Mouse (Mus musculus) embryonic fibroblast, embryonic 13.5 days (primary cell): ENCODE measurements at regions not wholly inside any gene's neighbourhood (a gene's known extent, or its start where the extent isn't known, plus 50 kb on each side); places are given as distances from the start of the nearest gene placed in this dataset.

ENCODE experiments used
- H3K27ac ChIP-seq: 2 replicates; pipeline ENCODE4 v1.5.1; 2012; ENCODE audit warnings: low read length, control low read depth, inconsistent platforms; ENCODE audit not compliant: insufficient read depth
- H3K4me1 ChIP-seq: 2 replicates; pipeline ENCODE4 v1.6.1; 2011; ENCODE audit warnings: low read length; ENCODE audit not compliant: control insufficient read depth, insufficient read depth
- H3K4me3 ChIP-seq: 2 replicates; pipeline ENCODE4 v1.5.1; 2011; ENCODE audit warnings: mild to moderate bottlenecking, control low read depth, low read length; ENCODE audit not compliant: insufficient read depth
- CTCF ChIP-seq: IDR thresholded peaks from 2 replicates; pipeline ENCODE4 v1.5.1; 2011; ENCODE audit warnings: mild to moderate bottlenecking, control low read depth, low read length, moderate library complexity, borderline replicate concordance; ENCODE audit not compliant: insufficient read depth
- POLR2A ChIP-seq: IDR thresholded peaks from 2 replicates; pipeline ENCODE4 v1.6.1; 2011; ENCODE audit warnings: low read depth, mild to moderate bottlenecking, control low read depth, low read length, moderate library complexity

GRCm38 (mm10) chr13:25937631-25938030 lies 667.3 kb upstream of the Nrsn1 start:
- H3K4me3 ChIP-seq = no peak overlapping the region
- no peak overlapping the region for H3K27ac ChIP-seq
- peaks cover 4% of the 10 kb centered on the region; the same call in 1 of the 2 replicates for H3K4me1 ChIP-seq
- TF ChIP-seq CTCF (no peak), POLR2A (no peak)

- TF ChIP-seq CTCF = no peak
- no peak for TF ChIP-seq POLR2A
- Histone ChIP-seq H3K27ac (peak overlapping the region; percentile 77), H3K4me3 (no peak overlapping the region), H3K4me1 (peaks cover 4% of the 10 kb centered on the region; the same call in 1 of the 2 replicates)
Measured at GRCm38 (mm10) chr13:25933783-25934182, 663.5 kb upstream of the Nrsn1 start.

- TF ChIP-seq POLR2A = no peak
- no peak for TF ChIP-seq CTCF
- Histone ChIP-seq H3K4me3 (no peak overlapping the region), H3K27ac (peak overlapping the region; percentile 77), H3K4me1 (peaks cover 4% of the 10 kb centered on the region; the same call in 1 of the 2 replicates)
Measured at GRCm38 (mm10) chr13:25933246-25933645, 662.9 kb upstream of the Nrsn1 start.

GRCm38 (mm10) chr13:25932810-25933209 lies 662.5 kb upstream of the Nrsn1 start:
- Histone ChIP-seq H3K27ac (0 out of 2 replicates have a peak overlapping the region, but pooled peaks have one; percentile 34), H3K4me3 (no peak overlapping the region)
- no peak for TF ChIP-seq POLR2A
- no peak for TF ChIP-seq CTCF

GRCm38 (mm10) chr13:25932365-25932764 lies 662.1 kb upstream of the Nrsn1 start:
- Histone ChIP-seq H3K27ac (0 out of 2 replicates have a peak overlapping the region, but pooled peaks have one; percentile 34), H3K4me3 (no peak overlapping the region), H3K4me1 (peaks cover 4% of the 10 kb centered on the region; the same call in 1 of the 2 replicates)
- no peak for TF ChIP-seq CTCF
- TF ChIP-seq POLR2A = no peak

More at GRCm38 (mm10) chr13:25932810-25933209, 662.5 kb upstream of the Nrsn1 start:
- H3K4me1 ChIP-seq = peaks cover 4% of the 10 kb centered on the region; the same call in 1 of the 2 replicates

GRCm38 (mm10) chr13:25925685-25926084 lies 655.4 kb upstream of the Nrsn1 start:
- no peak overlapping the region for H3K4me3 ChIP-seq
- TF ChIP-seq POLR2A = no peak
- no peak for TF ChIP-seq CTCF
- H3K4me1 ChIP-seq = no peaks in the 10 kb centered on the region
- H3K27ac ChIP-seq = no peak overlapping the region

GRCm38 (mm10) chr13:25899871-25900270 lies 629.6 kb upstream of the Nrsn1 start:
- H3K27ac ChIP-seq = no peak overlapping the region
- TF ChIP-seq CTCF (no peak), POLR2A (no peak)
- no peak overlapping the region for H3K4me3 ChIP-seq
- no peaks in the 10 kb centered on the region for H3K4me1 ChIP-seq

- TF ChIP-seq POLR2A (no peak), CTCF (no peak)
- H3K27ac ChIP-seq = no peak overlapping the region
- no peak overlapping the region for H3K4me3 ChIP-seq
- no peaks in the 10 kb centered on the region for H3K4me1 ChIP-seq
Measured at GRCm38 (mm10) chr13:25893150-25893549, 622.8 kb upstream of the Nrsn1 start.

GRCm38 (mm10) chr13:25882818-25883217 lies 612.5 kb upstream of the Nrsn1 start:
- Histone ChIP-seq H3K4me1 (no peaks in the 10 kb centered on the region), H3K27ac (no peak overlapping the region), H3K4me3 (no peak overlapping the region)
- TF ChIP-seq POLR2A = no peak
- no peak for TF ChIP-seq CTCF

- H3K4me3 ChIP-seq = no peak overlapping the region
- TF ChIP-seq CTCF (no peak), POLR2A (no peak)
Measured at GRCm38 (mm10) chr13:25868923-25869322, 598.6 kb upstream of the Nrsn1 start.

GRCm38 (mm10) chr13:25858207-25858606 lies 587.9 kb upstream of the Nrsn1 start:
- H3K27ac ChIP-seq = no peak overlapping the region
- TF ChIP-seq CTCF (no peak), POLR2A (no peak)
- no peak overlapping the region for H3K4me3 ChIP-seq
- H3K4me1 ChIP-seq = no peaks in the 10 kb centered on the region

More at GRCm38 (mm10) chr13:25868923-25869322, 598.6 kb upstream of the Nrsn1 start:
- no peaks in the 10 kb centered on the region for H3K4me1 ChIP-seq
- no peak overlapping the region for H3K27ac ChIP-seq
